Mouse (Mus musculus) lung, postnatal 0 days (tissue): ENCODE data around the gene Smim5. TPM values are rescaled to one million over a fixed set of nuclear protein-coding genes. Genes with fewer than 3 reads are reported as not detected.

Experiments
- ATAC-seq: fragments of 200-750 bp; cut with Nextera tagmentation; 2 replicates; pipeline ENCODE4 v1.8.0; 2017; ENCODE audit warnings: moderate library complexity
- DNase-seq: peaks from one replicate; pipeline ENCODE4 v3.0.0-alpha.2; 2016; ENCODE audit warnings: low spot score
- H3K27ac ChIP-seq: fragments of 300-500 bp; sonication (generic); 2 replicates; pipeline ENCODE4 v1.5.1; 2014; ENCODE audit warnings: antibody characterized with exemption, mild to moderate bottlenecking, low read length, mixed read lengths
- H3K27me3 ChIP-seq: fragments of 300-500 bp; sonication (generic); replicated peaks from 2 replicates; pipeline ENCODE4 v1.6.1; 2014; ENCODE audit warnings: low read length, mixed read lengths; ENCODE audit not compliant: insufficient read depth
- H3K36me3 ChIP-seq: fragments of 300-500 bp; sonication (generic); 2 replicates; pipeline ENCODE4 v1.6.1; 2014; ENCODE audit warnings: low read length, mixed read lengths; ENCODE audit not compliant: insufficient read depth
- H3K4me1 ChIP-seq: fragments of 300-500 bp; sonication (generic); 2 replicates; pipeline ENCODE4 v1.6.1; 2014; ENCODE audit warnings: antibody characterized with exemption, low read depth, low read length, mixed read lengths; ENCODE audit not compliant: insufficient read depth
- H3K4me2 ChIP-seq: fragments of 300-500 bp; sonication (generic); replicated peaks from 2 replicates; pipeline ENCODE4 v1.6.1; 2014; ENCODE audit warnings: low read depth, mild to moderate bottlenecking, low read length, moderate library complexity, mixed read lengths
- H3K4me3 ChIP-seq: fragments of 300-500 bp; sonication (generic); 2 replicates; pipeline ENCODE4 v1.5.1; 2014; ENCODE audit warnings: low read depth, low read length
- H3K9ac ChIP-seq: fragments of 300-500 bp; sonication (generic); replicated peaks from 2 replicates; pipeline ENCODE4 v1.6.1; 2014; ENCODE audit warnings: low read depth, mild to moderate bottlenecking
- H3K9me3 ChIP-seq: fragments of 300-500 bp; sonication (generic); 2 replicates; pipeline ENCODE4 v1.6.1; 2016; ENCODE audit warnings: low read length, mixed read lengths
- CTCF ChIP-seq: IDR thresholded peaks from 2 replicates; pipeline ENCODE4 v1.5.1; 2016; ENCODE audit warnings: antibody characterized with exemption, mild to moderate bottlenecking
- EP300 ChIP-seq: IDR thresholded peaks from 2 replicates; pipeline ENCODE4 v1.6.1; 2016; ENCODE audit warnings: antibody characterized with exemption, mild to moderate bottlenecking, control low read depth
- WGBS: fragments of 180-500 bp; shearing (Covaris S2); extraction: QIAGEN DNeasy Blood & Tissue Kit; methylation state at CpG from one replicate; pipeline ENCODE4 v1.1.7; 2014; 5-methylcytosine and 5-hydroxymethylcytosine counted together
- polyA plus RNA-seq: library from polyadenylated mRNA; unstranded; fragments of >200 nt; fragmentation: Nextera tagmentation; extraction: Ambion mirVana; gene quantifications from 2 replicates; pipeline ENCODE4 v1.2.1, GENCODE M21; 2015

Smim5 gene
- polyA plus RNA-seq, 1 experiment from 2014 or later = 25.8 TPM

DNA sequence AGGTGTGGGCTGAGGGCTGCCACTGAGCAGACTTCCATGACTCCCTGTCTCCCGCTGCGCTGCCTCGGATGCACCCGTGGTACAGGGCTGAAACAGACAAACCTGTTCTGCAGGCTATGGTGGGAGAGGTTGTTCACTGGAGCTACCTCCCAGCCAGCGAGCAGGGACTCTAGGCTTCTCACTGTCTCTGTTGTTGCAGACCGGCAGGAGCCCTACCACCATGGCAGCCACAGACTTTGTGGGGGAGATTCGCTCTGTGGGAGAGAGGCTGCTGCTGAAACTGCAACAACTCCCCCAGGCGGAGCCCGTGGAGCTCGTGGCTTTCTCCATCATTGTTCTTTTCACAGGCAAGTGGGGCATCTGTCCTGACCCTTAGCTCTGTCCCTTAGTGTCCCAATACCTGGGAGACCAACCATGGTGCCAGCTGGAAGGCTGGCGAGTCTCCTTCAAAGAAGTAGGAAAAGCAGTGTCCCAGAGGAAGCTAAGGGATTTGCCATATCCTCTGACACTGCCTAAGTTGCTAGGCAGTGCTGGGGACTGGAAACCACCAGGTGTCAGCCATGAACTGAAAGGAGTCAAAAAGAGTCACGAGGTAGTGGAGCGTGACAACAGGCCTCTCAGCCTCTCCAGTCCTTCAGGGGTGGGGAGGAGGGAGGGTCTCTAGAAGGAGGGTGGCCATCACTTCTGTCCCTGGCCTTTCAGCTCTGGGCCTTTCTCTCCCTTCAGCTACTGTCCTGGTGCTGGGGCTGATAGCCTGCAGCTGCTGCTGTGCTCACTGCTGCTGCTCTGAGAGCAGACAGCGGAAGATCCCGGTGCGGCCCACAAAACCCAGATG, 5.4 kb downstream of the Smim5 start:
- H3K9ac ChIP-seq = no peak overlapping the region
- TF ChIP-seq CTCF (peak; percentile 36), EP300 (no peak)
- no peak overlapping the region for H3K4me2 ChIP-seq
- peak overlapping the region; percentile 62; the same call in 1 of the 2 replicates for H3K27ac ChIP-seq
- ATAC-seq (peak; percentile 29), DNase-seq (peak; percentile 67)
- H3K4me3 ChIP-seq = no peak overlapping the region
- peaks cover 40% of the 10 kb centered on the region for H3K4me1 ChIP-seq
- H3K36me3 ChIP-seq = no peaks in the 10 kb centered on the region
- H3K9me3 ChIP-seq = no peaks in the 10 kb centered on the region
- no peaks in the 10 kb centered on the region for H3K27me3 ChIP-seq
- WGBS = 56% methylated on average over 16 of the region's 16 CpGs

GRCm38 (mm10) chr11:115906116-115906515, 6.3 kb downstream of the Smim5 start:
- H3K9me3 ChIP-seq = no peaks in the 10 kb centered on the region
- peak overlapping the region; percentile 62; the same call in 1 of the 2 replicates for H3K27ac ChIP-seq
- no peaks in the 10 kb centered on the region for H3K27me3 ChIP-seq
- no peak overlapping the region for H3K4me2 ChIP-seq
- no peak for ATAC-seq
- no peak overlapping the region for H3K9ac ChIP-seq
- DNase-seq = no peak
- no peak for TF ChIP-seq CTCF
- no peak for TF ChIP-seq EP300
- peaks cover 35% of the 10 kb centered on the region for H3K4me1 ChIP-seq
- H3K4me3 ChIP-seq = no peak overlapping the region
- 75% methylated on average over 3 of the region's 3 CpGs for WGBS
- H3K36me3 ChIP-seq = no peaks in the 10 kb centered on the region

- no peak overlapping the region for H3K4me2 ChIP-seq
- H3K27me3 ChIP-seq = no peaks in the 10 kb centered on the region
- no peak for ATAC-seq
- no peak for TF ChIP-seq CTCF
- TF ChIP-seq EP300 = no peak
- WGBS = 84% methylated on average over 5 of the region's 5 CpGs
- no peaks in the 10 kb centered on the region for H3K36me3 ChIP-seq
- peaks cover 33% of the 10 kb centered on the region for H3K4me1 ChIP-seq
- DNase-seq = no peak
- H3K4me3 ChIP-seq = no peak overlapping the region
- no peak overlapping the region for H3K27ac ChIP-seq
- no peaks in the 10 kb centered on the region for H3K9me3 ChIP-seq
- H3K9ac ChIP-seq = no peak overlapping the region
Observed at GRCm38 (mm10) chr11:115906521-115906920, 6.8 kb downstream of the Smim5 start.

GRCm38 (mm10) chr11:115911134-115911561, 11.4 kb downstream of the Smim5 start:
- no peak for TF ChIP-seq EP300
- TF ChIP-seq CTCF = no peak
- no peak overlapping the region for H3K4me3 ChIP-seq
- peak; percentile 46 for ATAC-seq
- H3K9ac ChIP-seq = no peak overlapping the region
- 48% methylated on average over 5 of the region's 5 CpGs for WGBS
- H3K27me3 ChIP-seq = no peaks in the 10 kb centered on the region
- H3K27ac ChIP-seq = peak overlapping the region; percentile 82
- H3K4me1 ChIP-seq = no peaks in the 10 kb centered on the region; the same call in 1 of the 2 replicates
- no peak overlapping the region for H3K4me2 ChIP-seq
- DNase-seq = peak; percentile 56
- no peaks in the 10 kb centered on the region for H3K36me3 ChIP-seq
- H3K9me3 ChIP-seq = no peaks in the 10 kb centered on the region

GRCm38 (mm10) chr11:115911632-115912376, 12.0 kb downstream of the Smim5 start, which contains the start of gene Smim6:
TSS of gene Smim6 (plus strand) at chr11:115912017.
- no peak within 1 kb of the TSS for H3K9ac ChIP-seq
- peak within 1 kb of the TSS; percentile 82 for H3K27ac ChIP-seq
- 41% methylated on average over 11 of the region's 11 CpGs for WGBS
- peak within 1 kb of the TSS; percentile 25; the same call in 1 of the 2 replicates for H3K4me2 ChIP-seq
- TF ChIP-seq CTCF (no peak), EP300 (0 out of 2 replicates have a peak, but pooled peaks have one; percentile 5)
- no peaks in the 10 kb centered on the region for H3K27me3 ChIP-seq
- no peaks in the 10 kb centered on the region for H3K4me1 ChIP-seq
- DNase-seq (peak; percentile 88), ATAC-seq (peak; percentile 89)
- no peaks in the 10 kb centered on the region for H3K9me3 ChIP-seq
- H3K4me3 ChIP-seq = no peak within 1 kb of the TSS
- no peaks in the 10 kb centered on the region for H3K36me3 ChIP-seq

GRCm38 (mm10) chr11:115916579-115916978, 16.8 kb downstream of the Smim5 start:
- ATAC-seq = no peak
- TF ChIP-seq EP300 = no peak
- no peak for TF ChIP-seq CTCF

More at GRCm38 (mm10) chr11:115916579-115916978, 16.8 kb downstream of the Smim5 start:
- Histone ChIP-seq H3K27me3 (no peaks in the 10 kb centered on the region), H3K4me3 (no peak overlapping the region), H3K27ac (no peak overlapping the region), H3K4me1 (no peaks in the 10 kb centered on the region), H3K4me2 (no peak overlapping the region), H3K36me3 (no peaks in the 10 kb centered on the region), H3K9me3 (no peaks in the 10 kb centered on the region), H3K9ac (no peak overlapping the region)
- WGBS = 91% methylated on average over 4 of the region's 4 CpGs
- no peak for DNase-seq
